Mouse (Mus musculus) embryonic facial prominence, embryonic 12.5 days (tissue): ENCODE measurements at regions not wholly inside any gene's neighbourhood (a gene's known extent, or its start where the extent isn't known, plus 50 kb on each side); places are given as distances from the start of the nearest gene placed in this dataset.

ENCODE experiments used
- ATAC-seq: fragments of 200-750 bp; cut with Nextera tagmentation; 2 replicates; pipeline ENCODE4 v1.8.0; 2017; ENCODE audit not compliant: insufficient number of reproducible peaks, insufficient read depth, low FRiP score, low TSS enrichment
- H3K27ac ChIP-seq: fragments of 300-500 bp; sonication (generic); 2 replicates; pipeline ENCODE4 v1.5.1; 2016; ENCODE audit warnings: mild to moderate bottlenecking
- H3K27me3 ChIP-seq: fragments of 300-500 bp; sonication (generic); 2 replicates; pipeline ENCODE4 v1.6.1; 2016; ENCODE audit warnings: mild to moderate bottlenecking, moderate library complexity
- H3K36me3 ChIP-seq: fragments of 300-500 bp; sonication (generic); 2 replicates; pipeline ENCODE4 v1.6.1; 2016; ENCODE audit warnings: mild to moderate bottlenecking
- H3K4me1 ChIP-seq: fragments of 300-500 bp; sonication (generic); 2 replicates; pipeline ENCODE4 v1.6.1; 2016
- H3K4me2 ChIP-seq: fragments of 300-500 bp; sonication (generic); replicated peaks from 2 replicates; pipeline ENCODE4 v1.6.1; 2016; ENCODE audit warnings: mild to moderate bottlenecking, moderate library complexity
- H3K4me3 ChIP-seq: fragments of 300-500 bp; sonication (generic); 2 replicates; pipeline ENCODE4 v1.5.1; 2016; ENCODE audit warnings: mild to moderate bottlenecking
- H3K9ac ChIP-seq: fragments of 300-500 bp; sonication (generic); 2 replicates; pipeline ENCODE4 v1.6.1; 2016; ENCODE audit warnings: mild to moderate bottlenecking, moderate library complexity
- H3K9me3 ChIP-seq: fragments of 300-500 bp; sonication (generic); 2 replicates; pipeline ENCODE4 v1.6.1; 2016; ENCODE audit warnings: mild to moderate bottlenecking, moderate library complexity
- WGBS: fragments of 180-500 bp; shearing (Covaris S2); methylation state at CpG from one replicate; pipeline ENCODE4 v1.1.7; 2016; 5-methylcytosine and 5-hydroxymethylcytosine counted together

DNA sequence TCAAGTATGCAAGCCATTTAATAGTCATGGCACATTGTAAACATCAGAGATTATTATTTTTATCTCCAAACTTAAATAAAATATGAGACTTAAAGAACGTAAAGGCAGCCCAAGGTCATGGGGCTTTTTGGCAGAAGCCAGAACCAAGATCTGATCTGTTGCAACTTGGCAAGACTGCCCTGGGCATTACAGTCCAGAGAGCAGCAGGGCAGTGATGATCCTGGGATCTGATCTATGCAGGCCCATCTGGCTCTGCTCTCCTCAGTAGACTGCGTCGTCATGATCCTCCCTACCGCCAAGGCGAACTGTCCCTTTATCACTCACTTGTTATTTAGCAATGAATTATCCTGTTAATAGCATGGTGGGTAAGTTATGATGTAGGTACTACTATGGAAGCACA lies 372.0 kb downstream of the Cdh11 start:
- H3K36me3 ChIP-seq = no peaks in the 10 kb centered on the region
- H3K9me3 ChIP-seq = no peaks in the 10 kb centered on the region
- no peak overlapping the region for H3K9ac ChIP-seq
- WGBS = 90% methylated on average over 5 of the region's 5 CpGs
- no peak for ATAC-seq
- no peak overlapping the region for H3K27ac ChIP-seq
- no peak overlapping the region for H3K4me2 ChIP-seq
- H3K4me1 ChIP-seq = no peaks in the 10 kb centered on the region
- no peak overlapping the region for H3K4me3 ChIP-seq
- no peaks in the 10 kb centered on the region for H3K27me3 ChIP-seq

DNA sequence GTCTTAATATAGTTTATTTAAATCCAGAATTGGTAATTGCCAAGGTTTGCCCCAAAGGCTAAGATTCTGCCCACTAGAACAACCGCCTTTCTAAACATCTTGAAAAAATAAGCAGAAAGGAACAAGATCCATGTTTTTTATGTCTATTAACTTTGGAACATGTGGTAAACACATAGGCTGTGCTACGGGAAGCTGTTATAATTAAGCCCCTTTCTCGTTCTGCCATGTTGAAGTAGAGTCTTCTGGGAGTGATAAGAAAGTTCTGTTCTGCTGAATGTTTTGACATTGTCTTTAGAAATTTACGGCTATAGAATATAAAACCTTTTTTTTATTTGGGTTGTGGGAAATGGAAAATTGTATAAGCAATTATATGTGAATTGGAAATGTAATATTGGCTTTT lies 397.9 kb downstream of the Cdh11 start:
- Histone ChIP-seq H3K36me3 (no peaks in the 10 kb centered on the region), H3K27me3 (no peaks in the 10 kb centered on the region), H3K4me3 (no peak overlapping the region), H3K9me3 (no peaks in the 10 kb centered on the region), H3K9ac (no peak overlapping the region), H3K27ac (no peak overlapping the region), H3K4me2 (no peak overlapping the region), H3K4me1 (no peaks in the 10 kb centered on the region)
- no peak for ATAC-seq
- WGBS = 56% methylated on average over 4 of the region's 4 CpGs

DNA sequence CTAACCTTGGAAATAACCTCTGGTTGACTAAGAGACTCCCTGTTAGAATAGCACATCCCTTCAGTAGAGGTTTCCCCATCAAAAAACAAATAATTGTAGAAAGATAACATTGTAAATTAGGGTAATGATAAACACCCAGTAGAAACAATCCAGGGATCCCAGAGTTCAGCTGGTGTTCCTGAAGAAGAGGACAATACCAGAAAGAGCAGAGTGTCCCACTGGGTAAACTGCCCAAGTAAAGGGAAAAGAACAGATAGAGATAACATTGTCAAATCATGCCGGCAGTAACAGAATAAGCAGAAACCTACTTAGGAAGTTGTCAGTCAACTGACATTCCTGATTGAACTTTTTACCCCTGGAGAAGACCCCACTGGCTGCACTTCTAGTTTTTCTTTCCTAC lies 440.1 kb downstream of the Cdh11 start:
- Histone ChIP-seq H3K9me3 (no peaks in the 10 kb centered on the region), H3K27ac (no peak overlapping the region), H3K4me2 (no peak overlapping the region), H3K4me1 (no peaks in the 10 kb centered on the region), H3K36me3 (no peaks in the 10 kb centered on the region), H3K27me3 (no peaks in the 10 kb centered on the region), H3K9ac (no peak overlapping the region), H3K4me3 (no peak overlapping the region)
- ATAC-seq = no peak
- WGBS = 69% methylated on average over 1 of the region's 1 CpGs

DNA sequence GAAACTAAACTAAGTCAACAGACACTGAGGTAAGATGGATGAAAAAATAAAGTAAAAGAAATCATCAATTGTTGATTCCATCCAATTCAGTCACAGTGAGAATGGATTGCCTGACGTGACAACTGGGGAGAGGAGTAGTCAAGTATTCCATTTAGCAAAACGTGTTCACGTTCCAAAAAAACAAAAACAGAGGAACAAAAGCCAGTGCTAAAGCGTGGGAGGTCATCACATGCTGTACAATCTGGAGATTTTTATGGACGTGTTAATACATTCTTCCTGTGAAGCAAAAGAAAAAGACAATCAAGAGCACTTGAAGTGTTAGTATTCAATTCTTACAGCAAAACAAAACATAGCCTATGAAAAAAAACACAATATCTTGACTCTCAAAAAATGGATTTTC lies 452.9 kb downstream of the Cdh11 start:
- H3K27ac ChIP-seq = no peak overlapping the region
- no peak overlapping the region for H3K4me3 ChIP-seq
- H3K4me1 ChIP-seq = no peaks in the 10 kb centered on the region
- H3K36me3 ChIP-seq = no peaks in the 10 kb centered on the region
- no peaks in the 10 kb centered on the region for H3K9me3 ChIP-seq
- 67% methylated on average over 5 of the region's 5 CpGs for WGBS
- no peaks in the 10 kb centered on the region for H3K27me3 ChIP-seq
- H3K4me2 ChIP-seq = no peak overlapping the region
- no peak for ATAC-seq
- no peak overlapping the region for H3K9ac ChIP-seq

DNA sequence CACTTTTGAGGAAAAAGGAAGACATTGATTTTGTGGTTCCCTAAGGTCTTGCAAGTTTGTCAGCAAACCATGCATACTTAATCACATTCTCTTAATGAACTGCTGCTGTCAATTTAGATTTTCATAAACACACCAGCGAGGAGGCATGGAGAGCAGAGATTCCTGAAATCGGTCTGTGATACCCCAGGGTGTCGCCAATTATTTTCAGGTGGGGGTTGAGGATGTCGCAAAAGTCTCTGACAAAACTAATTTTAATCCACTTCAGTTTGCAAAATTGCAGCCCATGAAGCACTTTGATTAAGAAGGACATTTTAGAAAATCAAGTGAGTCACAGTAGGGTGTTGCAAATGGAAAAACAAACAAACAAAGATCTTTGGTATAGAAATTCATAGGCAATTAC lies 454.3 kb downstream of the Cdh11 start:
- no peak for ATAC-seq
- H3K27ac ChIP-seq = no peak overlapping the region
- H3K27me3 ChIP-seq = no peaks in the 10 kb centered on the region
- no peaks in the 10 kb centered on the region for H3K9me3 ChIP-seq
- no peak overlapping the region for H3K9ac ChIP-seq
- H3K4me2 ChIP-seq = no peak overlapping the region
- H3K4me1 ChIP-seq = no peaks in the 10 kb centered on the region
- no peaks in the 10 kb centered on the region for H3K36me3 ChIP-seq
- no peak overlapping the region for H3K4me3 ChIP-seq
- 52% methylated on average over 4 of the region's 4 CpGs for WGBS

DNA sequence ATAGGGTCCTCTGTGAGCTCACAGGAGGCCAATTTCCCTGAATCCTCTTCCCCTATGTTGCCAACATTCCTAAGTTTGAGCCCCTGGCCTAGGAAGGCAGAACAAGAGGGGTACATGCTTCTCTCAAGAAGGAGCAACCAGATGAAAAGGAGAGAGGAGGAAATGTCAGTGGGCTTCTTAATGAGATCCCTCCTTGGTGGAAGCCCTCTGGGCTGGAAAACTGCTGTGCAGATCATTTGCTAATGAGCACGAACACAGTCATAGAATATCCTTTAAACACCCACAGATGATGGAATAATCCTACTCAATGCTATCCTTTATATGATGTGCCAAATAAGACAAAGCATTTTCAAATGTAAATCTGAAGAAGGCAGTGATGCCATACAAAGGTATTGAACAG lies 455.5 kb downstream of the Cdh11 start:
- 52% methylated on average over 1 of the region's 1 CpGs for WGBS
- no peak overlapping the region for H3K4me2 ChIP-seq
- H3K4me3 ChIP-seq = no peak overlapping the region
- no peaks in the 10 kb centered on the region for H3K27me3 ChIP-seq
- no peak overlapping the region for H3K27ac ChIP-seq
- H3K9ac ChIP-seq = no peak overlapping the region
- no peaks in the 10 kb centered on the region for H3K36me3 ChIP-seq
- H3K9me3 ChIP-seq = no peaks in the 10 kb centered on the region
- no peaks in the 10 kb centered on the region for H3K4me1 ChIP-seq
- no peak for ATAC-seq
